Mouse (Mus musculus) brain, embryonic 14.5 days (tissue): ENCODE data around the gene Sap18.

Experiments used
- CTCF ChIP-seq: fragments of 200-500 bp; IDR thresholded peaks from 2 replicates; pipeline ENCODE4 v1.5.1; 2012; ENCODE audit warnings: inconsistent platforms, mild to moderate bottlenecking, moderate library complexity, borderline replicate concordance; ENCODE audit not compliant: insufficient read depth, insufficient read length; ENCODE audit errors: extremely low read depth
- POLR2A ChIP-seq: fragments of 200-500 bp; IDR thresholded peaks from 2 replicates; pipeline ENCODE4 v1.6.1; 2012; ENCODE audit warnings: mild to moderate bottlenecking, inconsistent platforms, borderline replicate concordance; ENCODE audit not compliant: poor library complexity, insufficient read depth, insufficient read length, severe bottlenecking; ENCODE audit errors: extremely low read depth

DNA sequence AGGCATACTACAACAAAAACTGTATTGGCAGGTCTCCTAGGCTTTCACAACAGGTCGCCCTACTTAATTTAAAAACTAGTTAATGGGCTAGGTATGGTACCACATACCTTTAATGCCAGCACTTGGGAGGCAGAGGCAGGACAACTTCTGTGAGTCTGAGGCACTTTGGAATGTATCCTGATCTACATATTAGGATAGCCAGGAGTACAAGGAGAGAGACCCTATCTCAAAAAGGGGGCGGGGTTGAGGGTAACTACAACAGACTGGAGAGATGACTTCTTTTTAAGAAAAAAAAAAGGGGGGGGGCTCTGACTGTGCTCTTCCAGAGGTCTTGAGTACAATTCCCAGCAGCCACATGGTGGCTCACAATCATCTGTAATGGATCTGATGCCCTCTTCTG is 50.7 kb downstream of the Sap18 start:
- TF ChIP-seq POLR2A (no peak), CTCF (no peak)
